Mouse (Mus musculus) MEL-GATA-1-ER (cell line): ENCODE measurements around the gene Mms22l.
"Not testable (repeated sequence)": the region's sequence is repeated elsewhere in the genome, so short reads cannot be mapped to it uniquely, and the experiment has no call there.

Experiments used
- DNase-seq: peaks from one replicate; pipeline ENCODE4 v3.0.0-alpha.2; 2012; ENCODE audit warnings: low read depth; ENCODE audit errors: extremely low read depth

Mms22l gene

GRCm38 (mm10) chr4:24620440-24620839 lies 124.2 kb downstream of the Mms22l start:
- no peak for DNase-seq

GRCm38 (mm10) chr4:24621422-24622187 lies 125.4 kb downstream of the Mms22l start:
- DNase-seq, result no peak

DNA sequence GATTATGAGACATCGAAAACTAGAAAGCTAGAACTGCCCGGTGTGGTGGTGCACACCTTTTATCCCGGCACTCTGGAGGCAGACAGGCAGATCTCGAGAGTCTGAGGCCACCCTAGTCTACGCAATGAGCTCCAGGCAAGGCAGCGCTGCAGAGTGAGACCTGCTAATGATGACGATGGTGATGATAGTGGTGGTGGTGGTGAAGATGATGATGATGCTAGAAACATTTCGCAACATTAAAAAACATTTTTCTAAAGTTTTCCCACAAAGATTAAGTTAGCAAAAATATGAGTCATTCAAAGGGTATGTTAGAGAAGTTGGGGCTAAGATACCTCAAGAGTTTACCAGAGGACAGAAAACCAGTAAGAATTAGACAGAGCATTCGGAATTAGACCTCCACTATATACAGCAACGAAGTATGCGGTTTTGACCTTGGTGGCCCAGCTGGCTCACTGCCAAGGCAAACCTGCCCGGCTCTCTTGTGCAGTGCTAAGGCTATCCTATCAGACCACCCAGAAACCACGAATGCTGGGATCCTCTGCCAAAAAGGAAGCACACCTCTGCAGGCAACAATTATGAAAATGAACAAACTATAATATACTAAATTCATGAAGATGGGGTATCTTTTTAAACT lies 129.8 kb downstream of the Mms22l start:
- DNase-seq, result no peak

GRCm38 (mm10) chr4:24626686-24627085 lies 130.4 kb downstream of the Mms22l start:
- DNase-seq, result no peak

- DNase-seq, result no peak
These were observed 131.6 kb downstream of the Mms22l start for GRCm38 (mm10) chr4:24627871-24628270.

DNA sequence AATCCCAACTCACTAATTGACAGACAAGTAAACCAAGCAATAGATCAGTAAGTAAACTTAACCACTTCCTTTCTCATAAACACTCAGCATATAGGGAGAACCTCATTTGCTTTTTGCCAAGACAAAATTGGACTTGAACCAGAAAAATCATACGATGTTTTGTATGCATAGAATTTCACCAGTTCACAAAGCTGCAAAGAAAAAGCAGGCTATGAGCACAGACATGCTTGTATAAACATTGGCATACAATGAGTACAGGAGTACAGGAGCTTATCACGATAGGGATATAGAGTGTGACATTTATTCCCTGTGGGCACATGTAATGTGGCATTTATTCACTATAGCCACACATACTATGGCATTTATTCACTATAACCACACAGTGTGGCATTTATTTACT lies 134.2 kb downstream of the Mms22l start:
- no peak for DNase-seq

- DNase-seq, result no peak
These were observed 135.1 kb downstream of the Mms22l start for GRCm38 (mm10) chr4:24631177-24631911.

- no peak for DNase-seq
These were observed 146.1 kb downstream of the Mms22l start for GRCm38 (mm10) chr4:24642306-24642705.

GRCm38 (mm10) chr4:24644735-24645134 lies 148.5 kb downstream of the Mms22l start:
- DNase-seq, result not testable (repeated sequence)
